ENCODE assay signal across 14 mouse cellular contexts in genomic region chr1:65090370-65090769, GRCm38 (mm10). TPM values are rescaled to one million over a fixed set of nuclear protein-coding genes. Genes with fewer than 3 reads are reported as not detected.
DNase-seq lines count a peak whose midpoint lies in the region; ATAC-seq lines count a peak whose summit lies in the region.
"Had no signal": no experiment of that assay in that cellular context is flagged by ENCODE, and none has a peak within 500 bp of the region (broad histone marks: within the 10 kb centered on the region; RNA-seq: fewer than 3 reads in every experiment).

No protein-coding gene starts in this region.

- H3K36me3 ChIP-seq in liver, embryonic 16.5 days (ENCODE audit: control insufficient read depth, insufficient read depth) = no peaks in the 10 kb centered on the region
- H3K36me3 ChIP-seq: G1E; hindbrain, embryonic 12.5 days; stomach, embryonic 15.5 days had no signal

- peak; percentile 39 for DNase-seq in ovary, adult 18-20 months (ENCODE audit: low spot score)
- DNase-seq in ovary, postnatal 36 days (ENCODE audit: low spot score) = no peak
- peak; percentile 70 to 74 for DNase-seq in adrenal gland, postnatal 36 days
- no peak for DNase-seq in kidney, postnatal 4 days
- DNase-seq in retina, embryonic 14.5 days (ENCODE audit: low spot score) = no peak
- DNase-seq: cerebellum, postnatal 25 days; midbrain, embryonic 14.5 days had no signal

- 2% methylated on average over 2 of the region's 2 CpGs for WGBS in liver, embryonic 16.5 days (ENCODE audit: insufficient replicate concordance)

- no peaks in the 10 kb centered on the region for H3K9me3 ChIP-seq in liver, embryonic 16.5 days (replicated peaks; ENCODE audit: control insufficient read depth, low read length)
- H3K9me3 ChIP-seq: G1E; hindbrain, embryonic 12.5 days; stomach, embryonic 15.5 days had no signal

- no peak overlapping the region for H3K4me2 ChIP-seq in liver, embryonic 16.5 days (ENCODE audit: low read depth, low read length)
- H3K4me2 ChIP-seq: hindbrain, embryonic 12.5 days; stomach, embryonic 15.5 days had no signal

- no peak overlapping the region for H3K4me3 ChIP-seq in liver, embryonic 16.5 days (ENCODE audit: low read depth, low read length)
- H3K4me3 ChIP-seq: hindbrain, embryonic 12.5 days; stomach, embryonic 15.5 days had no signal

- no peak overlapping the region for H3K9ac ChIP-seq in liver, embryonic 16.5 days (ENCODE audit: low read depth, low read length)
- H3K9ac ChIP-seq: hindbrain, embryonic 12.5 days; stomach, embryonic 15.5 days had no signal

- H3K4me1 ChIP-seq in liver, embryonic 16.5 days (ENCODE audit: control insufficient read depth, low read depth, low read length) = no peaks in the 10 kb centered on the region
- H3K4me1 ChIP-seq: hindbrain, embryonic 12.5 days; stomach, embryonic 15.5 days had no signal

- H3K27ac ChIP-seq in liver, embryonic 16.5 days (ENCODE audit: low read length) = no peak overlapping the region
- H3K27ac ChIP-seq: hindbrain, embryonic 12.5 days; stomach, embryonic 15.5 days had no signal

- H3K27me3 ChIP-seq in liver, embryonic 16.5 days (ENCODE audit: control insufficient read depth, insufficient read depth, low read depth, low read length) = no peaks in the 10 kb centered on the region
- H3K27me3 ChIP-seq: hindbrain, embryonic 12.5 days; stomach, embryonic 15.5 days had no signal

- peak; percentile 66 for ATAC-seq in liver, embryonic 16.5 days (ENCODE audit: low read depth)
- peak; percentile 96 for ATAC-seq in neutrophil, adult 5-6 weeks (ENCODE audit: extremely low read depth, insufficient number of reproducible peaks, low FRiP score, poor library complexity, severe bottlenecking)

RNA-seq across cellular contexts. Expression of gene Crygb, which starts 8.3 kb away (rescaled TPM):
- not detected for total RNA-seq in adrenal gland, postnatal 36 days (2021)
- polyA plus RNA-seq in liver, embryonic 16.5 days (2015; fragmentation: Nextera tagmentation; extraction: Ambion mirVana) = not detected in 2 replicates
- not detected in 2 replicates for total RNA-seq in neutrophil, adult 5-6 weeks (2017)
- total RNA-seq: G1E had no signal
- polyA plus RNA-seq: G1E; gonadal fat pad, adult 2 months; hindbrain, embryonic 12.5 days; limb, embryonic 11.5 days; midbrain, embryonic 14.5 days; stomach, embryonic 15.5 days had no signal

RNA-seq across cellular contexts. Expression of gene Cryga, which starts 12.8 kb away (rescaled TPM):
- not detected for total RNA-seq in adrenal gland, postnatal 36 days (2021)
- not detected in 2 replicates for polyA plus RNA-seq in liver, embryonic 16.5 days (2015; fragmentation: Nextera tagmentation; extraction: Ambion mirVana)
- not detected in 2 replicates for total RNA-seq in neutrophil, adult 5-6 weeks (2017)
- total RNA-seq: G1E had no signal
- polyA plus RNA-seq: G1E; gonadal fat pad, adult 2 months; hindbrain, embryonic 12.5 days; limb, embryonic 11.5 days; midbrain, embryonic 14.5 days; stomach, embryonic 15.5 days had no signal

RNA-seq across cellular contexts. Expression of gene Crygc, which starts 16.9 kb away (rescaled TPM):
- total RNA-seq in adrenal gland, postnatal 36 days (2021) = not detected
- polyA plus RNA-seq in liver, embryonic 16.5 days (2015; fragmentation: Nextera tagmentation; extraction: Ambion mirVana) = not detected in 2 replicates
- total RNA-seq in neutrophil, adult 5-6 weeks (2017) = not detected in 2 replicates
- total RNA-seq: G1E had no signal
- polyA plus RNA-seq: G1E; hindbrain, embryonic 12.5 days; limb, embryonic 11.5 days; midbrain, embryonic 14.5 days; stomach, embryonic 15.5 days had no signal

RNA-seq across cellular contexts. Expression of gene Crygd, which starts 27.1 kb away (rescaled TPM):
- not detected for total RNA-seq in adrenal gland, postnatal 36 days (2021)
- not detected in 2 replicates for polyA plus RNA-seq in liver, embryonic 16.5 days (2015; fragmentation: Nextera tagmentation; extraction: Ambion mirVana)
- not detected in 2 replicates for total RNA-seq in neutrophil, adult 5-6 weeks (2017)
- polyA plus RNA-seq: G1E; hindbrain, embryonic 12.5 days; limb, embryonic 11.5 days; midbrain, embryonic 14.5 days; stomach, embryonic 15.5 days had no signal

RNA-seq across cellular contexts. Expression of gene Gm28845, which starts 29.0 kb away (rescaled TPM):
- total RNA-seq in adrenal gland, postnatal 36 days (2021) = not detected
- polyA plus RNA-seq in liver, embryonic 16.5 days (2015; fragmentation: Nextera tagmentation; extraction: Ambion mirVana) = not detected in 2 replicates
- not detected in 2 replicates for total RNA-seq in neutrophil, adult 5-6 weeks (2017)
- total RNA-seq: G1E had no signal
- polyA plus RNA-seq: G1E; gonadal fat pad, adult 2 months; hindbrain, embryonic 12.5 days; limb, embryonic 11.5 days; midbrain, embryonic 14.5 days; stomach, embryonic 15.5 days had no signal

Comparison
In these comparisons a context has a peak if more than half of its experiments do, and no peak if none do; other contexts are left out.
1. DNase-seq: peak in ovary, adult 18-20 months (single experiment) and adrenal gland, postnatal 36 days (2 of 2); none in ovary, postnatal 36 days (single experiment), kidney, postnatal 4 days (0 of 2) and retina, embryonic 14.5 days (single experiment).